Mouse (Mus musculus) lung, postnatal 4 days (tissue): ENCODE results near the gene Trim7.
A peak's percentile ranks its signal among the peaks of the same experiment; 100 is the strongest.
"Not testable (repeated sequence)": the region's sequence is repeated elsewhere in the genome, so short reads cannot be mapped to it uniquely, and the experiment has no call there.

Source experiments
- DNase-seq, 2 experiments: peaks; one replicate each; pipeline ENCODE4 v3.0.0; 2021

Gene Trim7

DNA sequence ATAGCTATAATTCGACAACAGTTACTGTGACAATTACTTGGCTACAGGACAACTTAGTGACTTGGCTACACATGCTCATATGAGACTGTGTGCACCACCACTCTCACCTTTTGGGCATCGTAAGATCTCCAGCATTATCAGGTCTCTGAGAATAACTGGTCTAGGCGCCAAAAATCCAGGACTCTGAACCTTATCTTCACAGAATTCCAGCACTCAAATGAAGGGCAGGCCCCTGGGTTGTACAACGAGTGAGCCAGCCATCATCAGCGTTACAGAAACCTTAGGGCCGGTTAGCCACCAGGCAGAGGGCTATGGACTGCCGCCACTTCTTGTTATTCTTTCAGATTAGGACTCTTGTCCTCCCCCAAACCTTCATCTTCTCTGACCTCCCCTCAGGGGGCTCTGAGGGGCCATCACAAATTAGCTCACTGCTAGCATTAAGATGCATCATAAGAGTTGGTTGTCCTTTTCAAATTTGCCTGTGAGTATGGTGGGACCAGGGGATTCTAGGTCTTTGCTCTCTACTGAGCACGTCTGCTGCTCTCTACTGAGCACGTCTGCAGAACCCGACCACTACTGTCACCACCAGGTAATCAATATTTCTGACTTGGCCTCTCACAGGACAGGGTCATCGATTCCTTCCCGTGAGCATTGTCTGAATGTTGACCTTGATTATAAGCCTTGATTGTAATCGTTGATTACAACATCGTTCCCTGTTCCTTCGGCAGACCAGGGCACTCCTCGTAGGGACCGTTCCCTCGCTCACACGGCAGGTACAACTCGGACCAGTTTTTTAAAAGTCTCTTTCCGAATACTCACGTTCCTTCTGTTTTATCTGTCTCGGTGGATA, 26.9 kb downstream of the Trim7 start:
- no peak for DNase-seq

- peak; percentile 76 to 89 for DNase-seq
Measured at GRCm38 (mm10) chr11:48853474-48854180, 27.7 kb downstream of the Trim7 start.

DNA sequence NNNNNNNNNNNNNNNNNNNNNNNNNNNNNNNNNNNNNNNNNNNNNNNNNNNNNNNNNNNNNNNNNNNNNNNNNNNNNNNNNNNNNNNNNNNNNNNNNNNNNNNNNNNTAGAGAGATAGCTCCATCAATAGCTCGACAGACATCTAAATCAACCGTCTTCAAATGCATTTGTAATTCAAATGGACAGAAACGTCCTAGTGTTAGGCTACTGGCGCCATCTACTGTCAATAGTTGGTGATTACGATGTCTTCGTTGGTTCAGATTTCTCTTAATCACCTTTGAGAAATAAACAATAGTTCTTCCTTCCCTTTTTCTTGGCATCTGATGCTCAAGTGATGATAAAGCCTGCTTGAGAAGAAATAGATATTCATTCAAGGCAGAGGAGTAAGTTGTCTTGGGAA, 33.1 kb downstream of the Trim7 start:
- peak in 1 of 2 experiments; percentile 63 for DNase-seq

- no peak for DNase-seq
Measured at GRCm38 (mm10) chr11:48862784-48863319, 36.9 kb downstream of the Trim7 start.

- no peak for DNase-seq
Measured at GRCm38 (mm10) chr11:48863808-48864207, 37.9 kb downstream of the Trim7 start.

GRCm38 (mm10) chr11:48866481-48866880, 40.5 kb downstream of the Trim7 start:
- DNase-seq: no peak

- peak in 1 of 2 experiments; percentile 26 for DNase-seq
Measured at GRCm38 (mm10) chr11:48869380-48870110, 43.6 kb downstream of the Trim7 start.

GRCm38 (mm10) chr11:48870781-48871180, 44.8 kb downstream of the Trim7 start:
- DNase-seq: no peak

GRCm38 (mm10) chr11:48871201-48871772, 45.3 kb downstream of the Trim7 start, which contains the start of gene Irgm1:
Irgm1 (minus strand) TSS chr11:48871683.
- DNase-seq: peak; percentile 73 to 80

DNA sequence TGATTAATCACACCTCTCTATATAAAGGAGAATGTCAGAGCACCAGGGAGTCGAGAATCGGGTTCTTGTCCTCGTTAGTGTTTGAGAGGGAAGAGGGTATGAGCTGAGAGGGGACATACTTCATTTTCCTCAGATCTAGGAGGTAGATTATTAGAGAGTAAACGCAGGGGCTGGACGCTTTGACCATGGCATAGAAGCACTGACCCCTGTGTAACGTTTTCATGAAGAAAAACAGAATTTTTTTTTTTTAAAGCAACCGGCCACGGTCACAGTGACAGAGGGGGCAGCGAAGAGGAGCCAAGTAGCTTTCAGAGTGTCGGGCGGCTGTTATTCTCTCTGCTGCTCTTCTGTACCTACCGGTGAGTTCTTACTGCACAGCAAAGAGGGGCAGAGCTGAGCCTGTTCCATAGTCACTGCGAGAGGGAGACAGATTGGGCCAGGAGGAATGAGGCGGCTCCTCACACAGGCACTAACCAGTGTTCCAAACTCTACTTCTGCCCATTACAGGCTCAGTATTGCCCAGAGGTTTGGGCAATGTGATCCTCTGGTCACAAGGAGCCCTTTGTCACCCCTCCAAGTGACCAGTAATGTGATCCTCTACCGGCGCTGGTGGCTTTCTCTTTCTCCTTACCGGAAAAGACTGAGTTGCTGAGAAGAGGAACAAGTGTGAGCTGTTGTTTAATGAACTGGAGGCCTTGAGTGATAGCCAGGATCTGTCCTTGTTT, 46.0 kb downstream of the Trim7 start:
- peak; percentile 37 to 53 for DNase-seq

- no peak for DNase-seq
Measured at GRCm38 (mm10) chr11:48872695-48873300, 46.9 kb downstream of the Trim7 start.

GRCm38 (mm10) chr11:48873591-48874290, 47.8 kb downstream of the Trim7 start:
- DNase-seq: no peak

DNA sequence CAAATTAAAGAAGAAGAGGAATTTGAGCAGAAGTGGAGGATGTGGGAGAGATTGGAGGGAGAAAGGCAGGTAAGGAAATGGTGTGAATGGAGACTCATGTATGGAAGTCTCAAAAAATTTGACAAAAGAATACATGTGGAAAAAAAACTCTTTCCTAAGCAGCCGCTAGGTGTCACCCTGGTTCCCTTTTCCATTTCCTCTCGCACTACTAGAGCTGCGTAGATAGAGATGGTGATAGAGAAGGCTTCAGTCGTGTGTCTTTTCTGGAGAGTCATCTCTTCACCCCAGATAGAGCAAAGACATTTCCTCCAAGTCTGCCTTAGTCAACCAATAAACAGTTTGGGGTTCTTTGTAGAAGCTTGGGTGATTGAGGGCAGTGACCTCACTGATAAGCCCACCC, 48.5 kb downstream of the Trim7 start:
- DNase-seq: peak in 1 of 2 experiments; percentile 69

- not testable (repeated sequence) for DNase-seq
Measured at GRCm38 (mm10) chr11:48875343-48875837, 49.5 kb downstream of the Trim7 start.

- DNase-seq: no peak
Measured at GRCm38 (mm10) chr11:48876680-48877079, 50.7 kb downstream of the Trim7 start.

GRCm38 (mm10) chr11:48898812-48899431, 73.0 kb downstream of the Trim7 start:
- no peak for DNase-seq

- not testable (repeated sequence) for DNase-seq
Measured at GRCm38 (mm10) chr11:48900654-48901566, 75.0 kb downstream of the Trim7 start.

- not testable (repeated sequence) for DNase-seq
Measured at GRCm38 (mm10) chr11:48901567-48901930, 75.6 kb downstream of the Trim7 start.
